Mouse (Mus musculus): Measurements from ENCODE around the gene Kcnh4. TPM values are rescaled to one million over a fixed set of nuclear protein-coding genes. Genes with fewer than 3 reads are reported as not detected.
A peak's percentile ranks its signal among the peaks of the same experiment; 100 is the strongest.

The Kcnh4 gene
- polyA plus RNA-seq, 1 experiment from 2014 or later: 6.8 TPM

- H3K27me3 ChIP-seq (replicated peaks; ENCODE audit: control insufficient read depth, insufficient read depth, low read length): no peaks in the 10 kb centered on the region
- no peaks in the 10 kb centered on the region for H3K9me3 ChIP-seq (ENCODE audit: control insufficient read depth, low read length)
- WGBS: 90% methylated on average over 6 of the region's 6 CpGs
- no peak overlapping the region for H3K9ac ChIP-seq (replicated peaks; ENCODE audit: low read depth, low read length)
- no peak overlapping the region for H3K4me3 ChIP-seq (replicated peaks; ENCODE audit: low read length)
- ATAC-seq: no peak
- no peaks in the 10 kb centered on the region for H3K4me1 ChIP-seq (replicated peaks; ENCODE audit: control insufficient read depth, insufficient read depth, low read length)
- no peak overlapping the region for H3K4me2 ChIP-seq (ENCODE audit: low read length)
- no peaks in the 10 kb centered on the region; the same call in 1 of the 2 replicates for H3K36me3 ChIP-seq (ENCODE audit: control insufficient read depth, insufficient read depth)
- H3K27ac ChIP-seq (ENCODE audit: low read length): no peak overlapping the region
Measured at GRCm38 (mm10) chr11:100728601-100729000, 31.1 kb downstream of the Kcnh4 start.

DNA sequence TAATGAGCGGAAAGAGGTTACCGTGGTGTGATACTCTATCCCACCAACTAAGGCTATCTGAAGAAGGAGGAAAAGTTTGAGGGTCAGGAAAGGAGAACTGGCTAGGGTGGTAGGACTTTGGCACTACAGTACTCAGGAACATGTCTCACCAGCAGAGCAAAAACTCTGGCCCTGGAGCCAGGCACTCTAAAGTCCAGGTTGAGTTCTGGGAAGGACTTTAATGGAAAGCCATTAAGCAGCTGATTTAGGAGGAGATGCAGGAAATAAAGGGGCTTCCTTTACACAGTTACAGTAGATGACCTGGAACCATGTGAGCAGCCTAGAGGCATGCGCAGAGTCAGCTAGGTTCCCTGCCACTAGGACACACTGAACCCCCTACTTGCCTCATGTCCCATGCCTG lies 32.5 kb downstream of the Kcnh4 start:
- no peaks in the 10 kb centered on the region for H3K27me3 ChIP-seq (replicated peaks; ENCODE audit: control insufficient read depth, insufficient read depth, low read length)
- no peaks in the 10 kb centered on the region for H3K9me3 ChIP-seq (ENCODE audit: control insufficient read depth, low read length)
- ATAC-seq: no peak
- WGBS: 97% methylated on average over 3 of the region's 3 CpGs
- H3K4me3 ChIP-seq (replicated peaks; ENCODE audit: low read length): no peak overlapping the region
- H3K27ac ChIP-seq (ENCODE audit: low read length): no peak overlapping the region
- no peak overlapping the region for H3K9ac ChIP-seq (replicated peaks; ENCODE audit: low read depth, low read length)
- 0 out of 2 replicates have a peak, but pooled peaks cover 1% of the 10 kb centered on the region for H3K4me1 ChIP-seq (replicated peaks; ENCODE audit: control insufficient read depth, insufficient read depth, low read length)
- H3K36me3 ChIP-seq (ENCODE audit: control insufficient read depth, insufficient read depth): no peaks in the 10 kb centered on the region
- no peak overlapping the region for H3K4me2 ChIP-seq (ENCODE audit: low read length)

GRCm38 (mm10) chr11:100724919-100725512 lies 34.7 kb downstream of the Kcnh4 start:
- no peaks in the 10 kb centered on the region for H3K36me3 ChIP-seq (ENCODE audit: control insufficient read depth, insufficient read depth)
- H3K9ac ChIP-seq (replicated peaks; ENCODE audit: low read depth, low read length): no peak overlapping the region
- H3K4me3 ChIP-seq (replicated peaks; ENCODE audit: low read length): no peak overlapping the region
- H3K4me1 ChIP-seq (replicated peaks; ENCODE audit: control insufficient read depth, insufficient read depth, low read length): peaks cover 6% of the 10 kb centered on the region; the same call in 1 of the 2 replicates
- no peaks in the 10 kb centered on the region for H3K9me3 ChIP-seq (ENCODE audit: control insufficient read depth, low read length)
- no peak overlapping the region for H3K27ac ChIP-seq (ENCODE audit: low read length)
- no peaks in the 10 kb centered on the region for H3K27me3 ChIP-seq (replicated peaks; ENCODE audit: control insufficient read depth, insufficient read depth, low read length)
- WGBS: 63% methylated on average over 5 of the region's 5 CpGs
- H3K4me2 ChIP-seq (ENCODE audit: low read length): no peak overlapping the region
- no peak for ATAC-seq

DNA sequence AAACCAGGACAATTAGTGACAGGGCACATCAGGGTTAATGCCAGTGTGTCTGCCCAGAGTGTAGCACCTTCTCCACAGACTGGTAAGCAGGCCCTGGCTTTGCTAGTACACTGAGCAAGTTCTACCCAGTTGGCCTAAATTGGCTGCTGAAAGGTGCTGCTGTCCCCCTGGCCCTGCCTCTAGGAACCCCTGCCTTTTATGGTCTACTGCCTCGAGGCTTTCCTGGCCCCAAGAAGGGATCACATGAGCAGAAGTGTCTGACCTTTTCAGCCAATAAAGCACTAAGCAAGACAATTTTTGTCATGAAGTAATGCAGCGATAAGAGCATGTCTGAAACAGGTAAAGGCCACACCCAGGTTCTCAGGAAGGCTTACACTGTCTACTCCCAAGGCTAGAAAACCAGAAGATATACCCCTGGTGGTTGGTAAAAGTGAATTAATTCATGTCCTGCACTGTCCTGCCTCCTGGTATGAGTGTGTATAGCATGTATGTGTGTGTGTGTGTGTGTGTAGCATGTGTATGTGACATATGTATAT lies 37.2 kb downstream of the Kcnh4 start:
- Histone ChIP-seq H3K27me3 (replicated peaks; ENCODE audit: control insufficient read depth, insufficient read depth, low read length) (no peaks in the 10 kb centered on the region), H3K9ac (replicated peaks; ENCODE audit: low read depth, low read length) (no peak overlapping the region), H3K9me3 (ENCODE audit: control insufficient read depth, low read length) (no peaks in the 10 kb centered on the region), H3K27ac (ENCODE audit: low read length) (no peak overlapping the region), H3K36me3 (ENCODE audit: control insufficient read depth, insufficient read depth) (peaks cover 10% of the 10 kb centered on the region), H3K4me3 (replicated peaks; ENCODE audit: low read length) (no peak overlapping the region), H3K4me2 (ENCODE audit: low read length) (no peak overlapping the region), H3K4me1 (replicated peaks; ENCODE audit: control insufficient read depth, insufficient read depth, low read length) (peaks cover 6% of the 10 kb centered on the region; the same call in 1 of the 2 replicates)
- ATAC-seq: no peak
- 60% methylated on average over 2 of the region's 2 CpGs for WGBS

DNA sequence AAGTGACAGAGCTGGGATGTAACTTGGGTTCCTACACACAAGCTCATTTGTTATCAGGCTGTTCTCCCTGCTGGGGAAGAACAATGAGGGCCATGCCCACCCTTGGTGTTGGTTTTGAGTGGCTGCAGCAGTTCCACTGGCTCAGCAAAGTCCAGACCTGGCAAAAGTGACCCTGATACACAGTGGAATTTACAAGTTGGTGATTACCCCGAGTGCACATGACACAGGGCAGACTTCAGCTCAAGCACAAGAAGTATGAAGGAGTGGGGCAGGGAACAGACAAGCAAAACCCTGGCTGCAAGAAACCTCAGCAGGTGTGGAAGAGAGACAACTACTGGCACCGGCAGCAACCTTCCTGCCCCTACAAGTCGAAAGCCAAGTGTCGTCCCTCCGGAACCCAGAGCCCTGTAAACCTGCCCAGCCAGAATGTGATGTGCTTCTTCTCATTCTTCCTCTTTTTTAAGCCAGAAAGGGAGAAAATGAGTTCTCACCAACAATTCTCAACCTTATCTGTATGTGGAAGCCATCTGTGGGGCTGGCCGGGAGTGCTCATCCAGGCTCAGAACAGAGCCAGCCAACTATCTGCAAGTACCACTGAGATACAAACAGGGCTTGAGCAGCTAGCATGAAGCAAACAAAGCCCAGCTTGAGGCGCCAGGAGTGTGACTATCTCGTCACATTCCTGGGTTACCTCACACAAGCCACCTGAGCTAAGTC lies 37.8 kb downstream of the Kcnh4 start:
- H3K27ac ChIP-seq (ENCODE audit: low read length): 0 out of 2 replicates have a peak overlapping the region, but pooled peaks have one; percentile 14
- H3K4me1 ChIP-seq (replicated peaks; ENCODE audit: control insufficient read depth, insufficient read depth, low read length): peaks cover 6% of the 10 kb centered on the region; the same call in 1 of the 2 replicates
- no peak overlapping the region for H3K9ac ChIP-seq (replicated peaks; ENCODE audit: low read depth, low read length)
- H3K27me3 ChIP-seq (replicated peaks; ENCODE audit: control insufficient read depth, insufficient read depth, low read length): no peaks in the 10 kb centered on the region
- WGBS: 64% methylated on average over 8 of the region's 8 CpGs
- H3K4me2 ChIP-seq (ENCODE audit: low read length): no peak overlapping the region
- H3K9me3 ChIP-seq (ENCODE audit: control insufficient read depth, low read length): no peaks in the 10 kb centered on the region
- H3K36me3 ChIP-seq (ENCODE audit: control insufficient read depth, insufficient read depth): peaks cover 15% of the 10 kb centered on the region
- no peak for ATAC-seq
- no peak overlapping the region for H3K4me3 ChIP-seq (replicated peaks; ENCODE audit: low read length)

DNA sequence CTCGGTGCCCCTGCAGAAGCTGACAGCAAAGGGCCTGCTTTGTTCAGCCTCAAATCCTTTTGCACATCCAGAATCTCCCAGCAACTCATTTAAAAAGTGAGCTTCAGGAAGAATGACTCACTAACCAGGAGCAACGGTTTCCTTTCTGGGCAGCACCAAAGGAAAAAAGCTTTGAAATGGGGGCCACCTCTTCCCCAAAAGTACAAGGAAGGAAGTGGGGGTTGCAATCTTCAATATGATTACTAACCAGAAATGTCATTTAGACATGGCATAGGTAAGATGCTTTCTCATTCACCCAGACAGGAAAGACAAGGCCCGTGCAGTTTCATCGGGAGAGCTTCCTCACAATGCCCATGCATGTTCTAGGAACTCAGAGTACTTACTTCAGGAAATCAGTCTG lies 38.5 kb downstream of the Kcnh4 start:
- Histone ChIP-seq H3K27me3 (replicated peaks; ENCODE audit: control insufficient read depth, insufficient read depth, low read length) (no peaks in the 10 kb centered on the region), H3K9ac (replicated peaks; ENCODE audit: low read depth, low read length) (no peak overlapping the region), H3K4me2 (ENCODE audit: low read length) (no peak overlapping the region), H3K27ac (ENCODE audit: low read length) (no peak overlapping the region), H3K9me3 (ENCODE audit: control insufficient read depth, low read length) (no peaks in the 10 kb centered on the region), H3K36me3 (ENCODE audit: control insufficient read depth, insufficient read depth) (peaks cover 20% of the 10 kb centered on the region), H3K4me3 (replicated peaks; ENCODE audit: low read length) (no peak overlapping the region), H3K4me1 (replicated peaks; ENCODE audit: control insufficient read depth, insufficient read depth, low read length) (peaks cover 6% of the 10 kb centered on the region; the same call in 1 of the 2 replicates)
- ATAC-seq: no peak
- 37% methylated on average over 4 of the region's 4 CpGs for WGBS

- Histone ChIP-seq H3K36me3 (ENCODE audit: control insufficient read depth, insufficient read depth) (peaks cover 22% of the 10 kb centered on the region), H3K4me2 (ENCODE audit: low read length) (no peak overlapping the region), H3K9me3 (ENCODE audit: control insufficient read depth, low read length) (no peaks in the 10 kb centered on the region), H3K9ac (replicated peaks; ENCODE audit: low read depth, low read length) (no peak overlapping the region), H3K27me3 (replicated peaks; ENCODE audit: control insufficient read depth, insufficient read depth, low read length) (no peaks in the 10 kb centered on the region), H3K4me1 (replicated peaks; ENCODE audit: control insufficient read depth, insufficient read depth, low read length) (peaks cover 6% of the 10 kb centered on the region; the same call in 1 of the 2 replicates), H3K4me3 (replicated peaks; ENCODE audit: low read length) (no peak overlapping the region), H3K27ac (ENCODE audit: low read length) (no peak overlapping the region; the same call in 1 of the 2 replicates)
- 75% methylated on average over 5 of the region's 5 CpGs for WGBS
- ATAC-seq: no peak
Measured at GRCm38 (mm10) chr11:100720345-100720744, 39.4 kb downstream of the Kcnh4 start.

DNA sequence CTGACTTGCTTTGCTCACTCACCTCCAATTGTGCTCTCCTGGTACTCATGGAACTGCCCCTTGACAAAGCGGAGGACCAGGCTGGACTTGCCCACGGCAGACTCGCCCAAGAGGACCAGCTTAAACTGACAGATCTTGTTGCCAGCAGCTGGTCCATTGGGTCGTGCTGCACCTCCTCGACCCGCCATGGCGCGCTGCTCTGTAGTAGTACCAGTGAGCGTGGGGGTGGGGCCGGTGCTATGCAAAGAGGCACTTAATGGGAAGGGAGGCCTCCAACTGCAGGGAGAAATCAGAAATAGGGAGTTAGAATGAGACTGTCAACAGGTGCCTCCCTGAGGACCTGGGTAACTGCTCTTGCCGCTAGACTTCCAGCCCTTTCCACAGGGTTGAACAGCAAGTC lies 39.8 kb downstream of the Kcnh4 start:
- Histone ChIP-seq H3K4me1 (replicated peaks; ENCODE audit: control insufficient read depth, insufficient read depth, low read length) (peaks cover 6% of the 10 kb centered on the region; the same call in 1 of the 2 replicates), H3K4me2 (ENCODE audit: low read length) (no peak overlapping the region), H3K27ac (ENCODE audit: low read length) (no peak overlapping the region), H3K4me3 (replicated peaks; ENCODE audit: low read length) (no peak overlapping the region), H3K9me3 (ENCODE audit: control insufficient read depth, low read length) (no peaks in the 10 kb centered on the region), H3K36me3 (ENCODE audit: control insufficient read depth, insufficient read depth) (peaks cover 22% of the 10 kb centered on the region), H3K27me3 (replicated peaks; ENCODE audit: control insufficient read depth, insufficient read depth, low read length) (no peaks in the 10 kb centered on the region), H3K9ac (replicated peaks; ENCODE audit: low read depth, low read length) (no peak overlapping the region)
- WGBS: 84% methylated on average over 11 of the region's 11 CpGs
- ATAC-seq: no peak

DNA sequence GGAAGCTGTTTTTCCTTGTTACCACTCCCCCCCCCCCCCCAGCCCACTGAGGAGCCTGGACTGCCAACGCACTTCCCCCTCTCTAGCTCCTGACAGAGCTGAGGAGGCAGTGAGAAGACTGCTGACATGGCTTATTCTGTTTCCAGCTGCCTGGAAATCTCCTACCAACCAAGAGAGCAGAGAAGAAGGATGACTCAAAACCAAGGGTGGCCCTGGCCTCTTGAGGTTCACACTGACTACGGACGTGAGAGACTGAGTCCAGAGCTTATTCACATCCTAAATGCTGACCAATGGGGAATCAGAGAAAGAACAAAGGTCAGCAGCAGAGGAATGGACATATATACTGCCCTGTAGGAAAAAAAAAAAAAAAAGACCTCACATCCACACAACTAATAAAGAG lies 40.4 kb downstream of the Kcnh4 start:
- WGBS: 82% methylated on average over 3 of the region's 3 CpGs
- peaks cover 22% of the 10 kb centered on the region for H3K36me3 ChIP-seq (ENCODE audit: control insufficient read depth, insufficient read depth)
- ATAC-seq: no peak
- H3K4me1 ChIP-seq (replicated peaks; ENCODE audit: control insufficient read depth, insufficient read depth, low read length): peaks cover 6% of the 10 kb centered on the region; the same call in 1 of the 2 replicates
- no peak overlapping the region for H3K27ac ChIP-seq (ENCODE audit: low read length)
- no peak overlapping the region for H3K9ac ChIP-seq (replicated peaks; ENCODE audit: low read depth, low read length)
- H3K27me3 ChIP-seq (replicated peaks; ENCODE audit: control insufficient read depth, insufficient read depth, low read length): no peaks in the 10 kb centered on the region
- no peak overlapping the region for H3K4me2 ChIP-seq (ENCODE audit: low read length)
- H3K4me3 ChIP-seq (replicated peaks; ENCODE audit: low read length): no peak overlapping the region
- no peaks in the 10 kb centered on the region for H3K9me3 ChIP-seq (ENCODE audit: control insufficient read depth, low read length)
